Mouse (Mus musculus) kidney, embryonic 16.5 days (tissue): ENCODE data around the gene Sos1. TPM values are rescaled to one million over a fixed set of nuclear protein-coding genes. Genes with fewer than 3 reads are reported as not detected.

Experiments
- ATAC-seq: fragments of 200-750 bp; cut with Nextera tagmentation; 2 replicates; pipeline ENCODE4 v1.8.0; 2017; ENCODE audit warnings: moderate TSS enrichment; ENCODE audit not compliant: low FRiP score, low TSS enrichment
- H3K27ac ChIP-seq: fragments of 300-500 bp; sonication (generic); 2 replicates; pipeline ENCODE4 v1.5.1; 2014; ENCODE audit warnings: low read length
- H3K27me3 ChIP-seq: fragments of 300-500 bp; sonication (generic); 2 replicates; pipeline ENCODE4 v1.6.1; 2014; ENCODE audit warnings: low read length, control low read depth, mixed read lengths; ENCODE audit not compliant: insufficient read depth
- H3K36me3 ChIP-seq: fragments of 300-500 bp; sonication (generic); 2 replicates; pipeline ENCODE4 v1.6.1; 2014; ENCODE audit warnings: low read length, control low read depth, mixed read lengths; ENCODE audit not compliant: insufficient read depth
- H3K4me1 ChIP-seq: fragments of 300-500 bp; sonication (generic); 2 replicates; pipeline ENCODE4 v1.6.1; 2014; ENCODE audit warnings: low read length, control low read depth, mixed read lengths; ENCODE audit not compliant: insufficient read depth
- H3K4me2 ChIP-seq: fragments of 300-500 bp; sonication (generic); replicated peaks from 2 replicates; pipeline ENCODE4 v1.6.1; 2014; ENCODE audit warnings: low read depth, low read length
- H3K4me3 ChIP-seq: fragments of 300-500 bp; sonication (generic); 2 replicates; pipeline ENCODE4 v1.5.1; 2014; ENCODE audit warnings: mild to moderate bottlenecking, low read length
- H3K9ac ChIP-seq: fragments of 300-500 bp; sonication (generic); replicated peaks from 2 replicates; pipeline ENCODE4 v1.6.1; 2014; ENCODE audit warnings: low read length
- H3K9me3 ChIP-seq: fragments of 300-500 bp; sonication (generic); 2 replicates; pipeline ENCODE4 v1.6.1; 2016; ENCODE audit warnings: low read length, control low read depth
- WGBS: fragments of 180-500 bp; shearing (Covaris S2); extraction: QIAGEN DNeasy Blood & Tissue Kit; methylation state at CpG from one replicate; pipeline ENCODE4 v1.1.7; 2014; 5-methylcytosine and 5-hydroxymethylcytosine counted together
- polyA plus RNA-seq: library from polyadenylated mRNA; unstranded; fragments of >200 nt; fragmentation: Nextera tagmentation; extraction: Ambion mirVana; gene quantifications from 2 replicates; pipeline ENCODE4 v1.2.1, GENCODE M21; 2015

Gene Sos1
- polyA plus RNA-seq, 1 experiment from 2014 or later: 3.9 TPM

DNA sequence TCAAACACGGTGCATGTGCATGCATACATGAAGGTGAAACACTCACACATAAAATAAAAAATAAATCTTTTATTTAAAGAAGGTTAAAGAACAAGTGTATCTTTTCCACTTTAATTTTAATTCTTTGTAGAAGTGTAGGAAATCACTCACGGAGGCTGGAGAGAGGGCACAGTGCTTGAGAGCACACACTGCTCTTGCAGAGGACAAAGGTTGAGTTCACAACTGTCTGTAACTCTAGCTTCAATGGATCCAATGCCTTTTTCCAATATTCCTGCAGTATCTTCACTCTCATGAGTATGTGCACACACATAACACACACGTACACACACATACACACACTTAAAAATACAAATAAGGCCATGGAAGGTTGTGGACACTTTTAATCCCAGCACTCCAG lies 30.2 kb upstream of the Sos1 start:
- ATAC-seq: no peak
- Histone ChIP-seq H3K36me3 (no peaks in the 10 kb centered on the region), H3K27me3 (no peaks in the 10 kb centered on the region), H3K9me3 (no peaks in the 10 kb centered on the region), H3K9ac (no peak overlapping the region), H3K27ac (no peak overlapping the region), H3K4me1 (no peaks in the 10 kb centered on the region), H3K4me3 (no peak overlapping the region), H3K4me2 (no peak overlapping the region)
- WGBS: 81% methylated on average over 3 of the region's 3 CpGs

DNA sequence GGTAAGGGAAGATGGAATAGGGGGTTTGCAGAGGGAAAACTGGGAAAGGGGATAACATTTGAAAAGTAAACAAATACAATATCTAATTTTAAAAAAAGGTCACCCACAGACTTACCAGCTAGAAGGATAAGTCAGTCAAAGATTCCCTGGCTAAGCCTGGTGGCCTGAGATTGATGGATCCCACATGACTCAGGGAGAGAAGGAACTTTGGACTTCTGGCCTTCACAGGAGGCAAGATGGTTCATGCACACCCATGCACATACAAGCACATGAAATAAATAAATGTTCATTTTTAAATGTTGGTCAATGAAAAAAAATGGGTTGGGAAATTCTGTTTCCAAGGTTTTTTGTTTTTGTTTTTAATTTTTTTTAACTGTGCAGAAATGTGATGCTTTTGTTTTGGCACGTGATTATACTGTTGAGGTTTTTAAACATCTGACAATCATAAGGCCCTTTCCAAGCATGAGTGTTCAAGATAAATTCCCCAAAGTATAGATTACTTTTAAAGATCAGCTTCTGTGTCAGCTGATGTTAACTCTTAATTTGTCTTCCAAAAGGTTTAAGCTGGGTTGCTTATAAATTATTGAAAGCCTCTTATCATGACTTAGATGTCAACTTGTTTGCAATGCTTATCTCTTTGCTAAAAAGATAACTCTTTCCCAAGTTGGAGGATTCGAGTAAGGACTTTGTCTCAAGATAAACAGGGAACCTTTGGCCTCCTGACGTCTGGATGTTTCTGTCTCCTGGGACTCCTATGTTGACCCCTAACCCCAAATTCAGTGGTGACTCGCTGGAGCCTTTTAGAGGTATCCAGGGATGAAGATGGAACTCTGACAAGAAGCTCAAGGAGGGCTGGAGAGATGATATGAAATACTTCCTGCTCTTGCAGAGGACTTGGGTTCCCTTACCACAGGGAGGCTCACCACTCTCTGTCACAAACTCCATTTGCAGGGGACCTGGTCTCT lies 29.5 kb upstream of the Sos1 start:
- Histone ChIP-seq H3K4me2 (no peak overlapping the region), H3K9ac (no peak overlapping the region), H3K4me3 (no peak overlapping the region), H3K27me3 (no peaks in the 10 kb centered on the region), H3K9me3 (no peaks in the 10 kb centered on the region), H3K4me1 (no peaks in the 10 kb centered on the region), H3K27ac (no peak overlapping the region), H3K36me3 (no peaks in the 10 kb centered on the region)
- WGBS: 37% methylated on average over 4 of the region's 4 CpGs
- no peak for ATAC-seq

DNA sequence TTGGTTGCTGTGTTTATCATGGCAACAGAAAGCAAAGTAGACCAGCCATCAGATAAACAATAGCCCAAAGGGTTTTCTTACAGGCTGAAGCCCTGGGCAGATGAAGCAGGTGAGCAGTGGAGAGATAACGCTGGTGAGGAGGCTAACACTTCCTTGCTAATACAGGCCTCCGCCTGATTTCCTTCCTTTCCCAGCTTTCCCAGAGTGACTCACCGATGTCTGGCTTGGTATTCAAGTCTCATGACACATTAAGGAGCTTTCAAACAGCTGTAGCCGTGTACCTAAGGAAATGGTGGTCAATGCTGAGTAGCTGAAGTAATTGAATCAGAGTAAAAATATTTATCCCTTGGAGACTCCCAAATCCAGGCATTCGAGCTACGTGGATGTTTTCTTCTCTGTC lies 25.5 kb upstream of the Sos1 start:
- Histone ChIP-seq H3K4me2 (no peak overlapping the region), H3K9me3 (no peaks in the 10 kb centered on the region), H3K4me1 (no peaks in the 10 kb centered on the region), H3K4me3 (no peak overlapping the region), H3K27ac (no peak overlapping the region), H3K9ac (no peak overlapping the region), H3K27me3 (no peaks in the 10 kb centered on the region), H3K36me3 (no peaks in the 10 kb centered on the region)
- ATAC-seq: no peak
- WGBS: 82% methylated on average over 6 of the region's 6 CpGs

DNA sequence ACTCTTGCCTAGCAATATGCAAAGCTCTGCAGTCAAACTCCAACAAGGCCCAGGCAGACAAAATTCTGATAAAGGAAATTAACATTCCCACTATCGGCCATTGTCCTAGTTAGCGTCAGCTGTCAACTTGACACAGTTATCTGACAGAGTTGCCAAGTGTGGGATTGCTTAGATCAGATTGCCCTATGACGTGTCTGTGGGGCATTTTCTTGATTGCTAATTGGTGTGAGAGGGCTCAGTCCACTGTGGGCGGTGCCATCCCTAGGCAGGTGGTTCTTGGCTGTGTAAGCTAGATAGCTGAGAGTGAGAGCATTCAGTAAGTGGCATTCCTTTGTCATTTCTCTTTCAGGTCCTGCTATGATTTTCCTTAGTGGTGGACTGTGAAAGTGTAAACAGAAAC lies 25.1 kb upstream of the Sos1 start:
- no peak overlapping the region for H3K4me3 ChIP-seq
- WGBS: 90% methylated on average over 4 of the region's 4 CpGs
- H3K27me3 ChIP-seq: no peaks in the 10 kb centered on the region
- H3K27ac ChIP-seq: no peak overlapping the region
- H3K9ac ChIP-seq: no peak overlapping the region
- no peak overlapping the region for H3K4me2 ChIP-seq
- no peaks in the 10 kb centered on the region for H3K4me1 ChIP-seq
- ATAC-seq: no peak
- H3K9me3 ChIP-seq: no peaks in the 10 kb centered on the region
- H3K36me3 ChIP-seq: no peaks in the 10 kb centered on the region

DNA sequence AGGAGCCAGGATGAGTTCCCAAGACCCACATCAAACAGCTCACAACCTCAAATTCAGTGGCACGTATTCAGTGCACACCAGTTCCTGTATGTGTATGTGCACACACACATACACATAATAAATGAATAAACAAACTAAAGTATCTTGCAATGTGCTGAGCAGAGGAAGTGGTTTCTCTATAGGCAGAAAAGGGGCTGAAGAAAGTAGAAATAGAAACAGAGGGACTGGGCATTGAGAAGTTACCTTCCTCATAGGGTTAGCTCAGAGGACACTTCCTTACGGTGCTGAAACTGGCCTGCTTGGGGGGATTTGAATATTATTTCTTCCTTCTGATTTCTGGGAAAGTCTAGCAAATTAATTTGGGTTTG lies 21.5 kb upstream of the Sos1 start:
- Histone ChIP-seq H3K9ac (no peak overlapping the region), H3K9me3 (no peaks in the 10 kb centered on the region), H3K4me2 (no peak overlapping the region), H3K4me1 (no peaks in the 10 kb centered on the region), H3K36me3 (no peaks in the 10 kb centered on the region), H3K27me3 (no peaks in the 10 kb centered on the region), H3K4me3 (no peak overlapping the region), H3K27ac (no peak overlapping the region)
- ATAC-seq: no peak
- 75% methylated on average over 2 of the region's 2 CpGs for WGBS

DNA sequence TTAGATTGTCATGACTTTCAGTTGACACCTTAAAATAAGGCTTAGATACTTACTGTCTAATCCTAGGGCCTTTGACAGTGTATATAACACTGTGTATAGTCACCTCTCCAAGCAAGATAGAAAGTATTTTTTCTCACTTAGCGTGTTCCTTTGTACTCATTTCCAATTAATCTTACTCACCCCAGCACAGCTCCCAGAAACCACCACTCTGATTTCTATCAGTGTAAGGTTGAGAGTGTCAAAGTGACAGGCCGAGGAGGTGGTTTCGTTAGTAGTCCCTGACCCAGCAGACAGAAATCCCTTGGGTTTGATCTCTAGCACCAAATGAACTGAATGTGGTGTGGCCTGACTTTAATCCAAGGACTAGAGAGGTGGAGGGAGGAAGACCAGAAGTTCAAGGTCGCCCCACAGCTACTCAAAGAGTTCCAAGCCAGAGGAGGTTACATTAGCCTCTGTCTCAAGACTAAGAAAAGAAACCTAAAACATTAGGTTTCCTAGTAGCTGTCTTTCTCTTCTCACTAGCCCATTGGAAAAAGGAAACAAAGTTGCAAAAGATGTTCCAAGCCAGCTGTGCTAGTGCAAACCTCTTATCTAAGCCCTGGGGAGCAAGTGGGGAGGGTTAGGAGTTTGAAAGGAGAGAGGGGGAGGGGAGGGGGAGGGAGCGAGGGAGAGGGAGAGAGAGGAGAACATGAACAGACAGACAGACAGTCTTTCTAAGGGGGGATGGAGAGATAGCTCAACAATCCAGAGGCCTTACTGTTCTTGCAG lies 21.0 kb upstream of the Sos1 start:
- ATAC-seq: no peak
- H3K4me3 ChIP-seq: no peak overlapping the region

DNA sequence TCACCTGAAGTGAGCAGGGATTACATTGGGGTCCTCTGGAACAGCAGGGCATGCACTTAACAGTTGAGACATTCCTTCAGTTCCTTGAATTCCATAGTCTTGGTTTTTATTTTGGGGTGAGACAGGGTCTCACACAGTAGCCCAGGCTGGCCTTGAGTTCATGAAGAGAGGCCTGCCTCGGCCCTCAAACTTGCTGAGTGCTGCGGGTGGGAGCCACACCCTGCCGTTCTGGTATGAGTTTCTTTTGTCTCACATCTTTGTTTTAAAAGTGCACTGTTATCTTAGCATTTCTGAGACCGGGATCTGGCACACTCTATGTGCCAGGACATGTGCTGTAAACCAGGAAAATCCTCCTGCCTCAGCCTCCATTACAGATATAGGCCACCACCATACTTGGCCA lies 19.8 kb upstream of the Sos1 start:
- Histone ChIP-seq H3K4me2 (no peak overlapping the region), H3K9ac (no peak overlapping the region), H3K4me3 (no peak overlapping the region), H3K36me3 (no peaks in the 10 kb centered on the region), H3K27ac (no peak overlapping the region), H3K4me1 (no peaks in the 10 kb centered on the region), H3K27me3 (no peaks in the 10 kb centered on the region), H3K9me3 (no peaks in the 10 kb centered on the region)
- 80% methylated on average over 4 of the region's 4 CpGs for WGBS
- ATAC-seq: no peak

More for the DNA sequence above, 21.0 kb upstream of the Sos1 start:
- no peaks in the 10 kb centered on the region for H3K9me3 ChIP-seq
- no peaks in the 10 kb centered on the region for H3K27me3 ChIP-seq
- H3K36me3 ChIP-seq: no peaks in the 10 kb centered on the region
- 73% methylated on average over 5 of the region's 5 CpGs for WGBS
- H3K4me2 ChIP-seq: no peak overlapping the region
- H3K9ac ChIP-seq: no peak overlapping the region
- H3K4me1 ChIP-seq: no peaks in the 10 kb centered on the region
- H3K27ac ChIP-seq: no peak overlapping the region

DNA sequence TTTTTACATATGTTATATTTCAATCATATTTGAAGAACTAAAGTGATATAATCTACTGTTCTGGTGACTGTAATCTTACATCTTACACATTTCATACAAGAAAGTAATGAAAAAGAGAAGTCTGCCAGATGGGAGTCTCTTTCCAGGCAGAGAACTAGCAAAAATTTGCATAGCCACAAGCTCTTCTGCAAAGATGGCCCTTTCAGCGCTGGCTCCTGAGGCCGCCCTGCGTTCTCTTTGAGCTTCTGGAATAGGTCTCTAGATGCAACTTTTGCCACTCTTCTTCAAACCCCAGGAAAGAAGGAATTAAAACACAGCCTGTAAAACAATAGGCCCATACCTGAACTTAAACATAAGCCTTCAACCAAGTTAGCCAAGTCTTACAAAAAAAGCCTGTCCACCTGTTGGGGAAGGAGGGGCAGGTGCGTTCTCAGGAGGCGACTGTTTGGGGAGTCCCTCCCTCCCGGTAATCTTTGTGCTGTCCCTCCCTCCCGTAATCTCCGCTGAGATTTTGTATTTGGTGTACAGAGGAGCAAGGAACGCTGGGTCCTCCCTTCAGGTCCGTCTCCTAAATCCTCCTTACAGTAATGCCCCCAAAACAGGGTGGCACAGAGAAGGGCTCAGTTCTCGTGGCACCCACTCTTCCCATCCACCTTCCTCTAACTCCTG lies 18.5 kb upstream of the Sos1 start:
- Histone ChIP-seq H3K36me3 (no peaks in the 10 kb centered on the region), H3K27ac (no peak overlapping the region), H3K9ac (no peak overlapping the region), H3K4me1 (no peaks in the 10 kb centered on the region), H3K4me2 (no peak overlapping the region), H3K4me3 (no peak overlapping the region), H3K9me3 (no peaks in the 10 kb centered on the region), H3K27me3 (no peaks in the 10 kb centered on the region)
- ATAC-seq: no peak
- WGBS: 61% methylated on average over 11 of the region's 11 CpGs

DNA sequence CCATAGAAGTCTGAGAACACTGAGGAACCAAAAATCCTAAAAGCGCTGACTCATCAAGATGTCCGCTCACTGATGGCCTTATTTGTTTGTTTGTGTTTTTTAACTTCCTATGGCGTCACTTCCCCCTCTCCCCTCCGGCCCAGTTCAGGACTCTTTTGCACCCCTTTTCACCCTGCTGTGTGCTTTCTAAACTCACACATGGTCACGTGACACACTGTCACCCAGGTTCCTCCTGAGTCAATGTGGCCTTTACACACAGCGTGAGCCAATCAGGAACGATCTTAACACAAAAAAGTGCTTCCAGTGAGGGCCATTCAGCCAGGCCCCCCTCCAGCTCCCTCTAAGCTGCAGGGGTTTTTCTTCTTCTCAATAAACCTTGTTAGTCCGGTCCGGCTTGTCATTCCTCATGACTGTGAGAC lies 16.9 kb upstream of the Sos1 start:
- no peaks in the 10 kb centered on the region for H3K36me3 ChIP-seq
- no peaks in the 10 kb centered on the region for H3K9me3 ChIP-seq
- no peaks in the 10 kb centered on the region for H3K4me1 ChIP-seq
- H3K4me2 ChIP-seq: no peak overlapping the region
- H3K27ac ChIP-seq: no peak overlapping the region
- no peak overlapping the region for H3K4me3 ChIP-seq
- no peak for ATAC-seq
- WGBS: 83% methylated on average over 9 of the region's 9 CpGs
- no peaks in the 10 kb centered on the region for H3K27me3 ChIP-seq
- no peak overlapping the region for H3K9ac ChIP-seq
